Mouse (Mus musculus) MEL (cell line): ENCODE results near the gene 4930544G11Rik. TPM values are rescaled to one million over a fixed set of nuclear protein-coding genes. Genes with fewer than 3 reads are reported as not detected.

Experiments used
- DNase-seq: peaks from one replicate; pipeline ENCODE4 v3.0.0; 2011; ENCODE audit warnings: low read depth, low spot score
- H3K27ac ChIP-seq: 2 replicates; pipeline ENCODE4 v1.5.1; 2012; ENCODE audit warnings: low read depth, mild to moderate bottlenecking, control low read depth, low read length, moderate library complexity; ENCODE audit not compliant: control insufficient read depth
- H3K27me3 ChIP-seq, 2 experiments: fragments of 150-350 bp in 1 of 2; sonication (generic) in 1 of 2; 2 replicates each; pipeline ENCODE4 v1.6.1; 2012; ENCODE audit warnings: low read length in 2 of 2, mild to moderate bottlenecking in 2 of 2, improper control_type of control experiment in 1 of 2, moderate library complexity in 1 of 2; ENCODE audit not compliant: insufficient read depth in 2 of 2, control insufficient read depth in 1 of 2
- H3K36me3 ChIP-seq, 2 experiments: 2 replicates each; pipeline ENCODE4 v1.6.1; 2012 to 2014; ENCODE audit warnings: low read length in 2 of 2, improper control_type of control experiment in 1 of 2, inconsistent platforms in 1 of 2, mild to moderate bottlenecking in 1 of 2; ENCODE audit not compliant: insufficient read depth in 2 of 2, control insufficient read depth in 1 of 2
- H3K4me1 ChIP-seq, 2 experiments: fragments of 150-350 bp in 1 of 2; sonication (generic) in 1 of 2; 2 replicates each; pipeline ENCODE4 v1.6.1; 2012; ENCODE audit warnings: low read length in 2 of 2, improper control_type of control experiment in 1 of 2, mild to moderate bottlenecking in 1 of 2; ENCODE audit not compliant: insufficient read depth in 2 of 2, control insufficient read depth in 1 of 2
- H3K4me3 ChIP-seq, 2 experiments: fragments of 150-350 bp in 1 of 2; sonication (generic) in 1 of 2; 2 replicates each; pipeline ENCODE4 v1.5.1; 2012; ENCODE audit warnings: low read depth in 2 of 2, low read length in 2 of 2, mild to moderate bottlenecking in 2 of 2, moderate library complexity in 2 of 2, control low read depth in 1 of 2, improper control_type of control experiment in 1 of 2; ENCODE audit not compliant: control insufficient read depth in 1 of 2, insufficient read depth in 1 of 2
- H3K79me2 ChIP-seq: 2 replicates; pipeline ENCODE4 v1.6.1; 2012; ENCODE audit warnings: mild to moderate bottlenecking, low read length, moderate library complexity; ENCODE audit not compliant: control insufficient read depth, poor library complexity, insufficient read depth
- H3K9ac ChIP-seq: 2 replicates; pipeline ENCODE4 v1.6.1; 2012; ENCODE audit warnings: low read depth, mild to moderate bottlenecking, control low read depth, low read length, moderate library complexity; ENCODE audit not compliant: control insufficient read depth, poor library complexity, severe bottlenecking
- H3K9me3 ChIP-seq: fragments of 150-350 bp; sonication (generic); replicated peaks from 2 replicates; pipeline ENCODE4 v1.6.1; 2012; ENCODE audit warnings: mild to moderate bottlenecking, low read length, improper control_type of control experiment, moderate library complexity; ENCODE audit not compliant: insufficient read depth
- CHD1 ChIP-seq: IDR thresholded peaks from 2 replicates; pipeline ENCODE4 v1.6.1; 2012; ENCODE audit warnings: low read depth, mild to moderate bottlenecking, inconsistent platforms, low read length, improper control_type of control experiment
- CTCF ChIP-seq, 3 experiments: IDR thresholded peaks in 2 of 3; conservative IDR thresholded peaks in 1 of 3; 2 replicates each; pipeline ENCODE4 v1.5.1; 2011 to 2012; ENCODE audit warnings: low read length in 3 of 3, low read depth in 2 of 3, mild to moderate bottlenecking in 2 of 3, improper control_type of control experiment in 1 of 3, inconsistent platforms in 1 of 3, mixed read lengths in 1 of 3, moderate library complexity in 1 of 3; ENCODE audit not compliant: control insufficient read depth in 1 of 3, insufficient read depth in 1 of 3, poor library complexity in 1 of 3, severe bottlenecking in 1 of 3
- EP300 ChIP-seq, 2 experiments: IDR thresholded peaks; 2 replicates each; pipeline ENCODE4 v1.6.1; 2011; ENCODE audit warnings: improper control_type of control experiment in 2 of 2, low read length in 2 of 2, low read depth in 1 of 2, mild to moderate bottlenecking in 1 of 2
- GABPA ChIP-seq: IDR thresholded peaks from 2 replicates; pipeline ENCODE4 v1.6.1; 2012; ENCODE audit warnings: low read depth, mild to moderate bottlenecking, inconsistent platforms, low read length, improper control_type of control experiment, moderate library complexity
- GATA1 ChIP-seq: IDR thresholded peaks from 2 replicates; pipeline ENCODE4 v1.6.1; 2011; ENCODE audit warnings: low read depth, low read length, improper control_type of control experiment
- HCFC1 ChIP-seq: IDR thresholded peaks from 2 replicates; pipeline ENCODE4 v1.6.1; 2012; ENCODE audit warnings: low read depth, mild to moderate bottlenecking, inconsistent platforms, low read length, improper control_type of control experiment, moderate library complexity
- MAZ ChIP-seq: IDR thresholded peaks from 2 replicates; pipeline ENCODE4 v1.6.1; 2012; ENCODE audit warnings: low read depth, mild to moderate bottlenecking, inconsistent platforms, low read length, improper control_type of control experiment
- MEF2A ChIP-seq: IDR thresholded peaks from 2 replicates; pipeline ENCODE4 v1.6.1; 2014; ENCODE audit warnings: low read depth, mild to moderate bottlenecking, inconsistent platforms, low read length, improper control_type of control experiment; ENCODE audit not compliant: poor library complexity, insufficient replicate concordance, severe bottlenecking; ENCODE audit errors: extremely low read depth
- MXI1 ChIP-seq: IDR thresholded peaks from 2 replicates; pipeline ENCODE4 v1.6.1; 2011; ENCODE audit warnings: mild to moderate bottlenecking, low read depth, low read length, improper control_type of control experiment
- MYB ChIP-seq: IDR thresholded peaks from 2 replicates; pipeline ENCODE4 v1.6.1; 2011; ENCODE audit warnings: mild to moderate bottlenecking, low read depth, low read length, improper control_type of control experiment
- MYC ChIP-seq: IDR thresholded peaks from 2 replicates; pipeline ENCODE4 v1.6.1; 2011; ENCODE audit warnings: low read depth, mild to moderate bottlenecking, low read length, improper control_type of control experiment, moderate library complexity
- POLR2AphosphoS2 ChIP-seq: IDR thresholded peaks from 2 replicates; pipeline ENCODE4 v1.6.1; 2011; ENCODE audit warnings: low read length, improper control_type of control experiment
- SIN3A ChIP-seq: IDR thresholded peaks from 2 replicates; pipeline ENCODE4 v1.6.1; 2012; ENCODE audit warnings: low read length, improper control_type of control experiment, inconsistent platforms
- SMC3 ChIP-seq: IDR thresholded peaks from 2 replicates; pipeline ENCODE4 v1.6.1; 2011; ENCODE audit warnings: low read depth, low read length, improper control_type of control experiment
- TBP ChIP-seq: IDR thresholded peaks from 2 replicates; pipeline ENCODE4 v1.8.0; 2011; ENCODE audit warnings: low read depth, low read length, improper control_type of control experiment
- UBTF ChIP-seq: IDR thresholded peaks from 2 replicates; pipeline ENCODE4 v1.6.1; 2012; ENCODE audit warnings: low read depth, mild to moderate bottlenecking, inconsistent platforms, low read length, improper control_type of control experiment, moderate library complexity, borderline replicate concordance; ENCODE audit not compliant: insufficient read depth
- USF1 ChIP-seq: IDR thresholded peaks from 2 replicates; pipeline ENCODE4 v1.6.1; 2014; ENCODE audit warnings: low read depth, mild to moderate bottlenecking, inconsistent platforms, low read length, improper control_type of control experiment, moderate library complexity
- ZKSCAN1 ChIP-seq: IDR thresholded peaks from 2 replicates; pipeline ENCODE4 v1.6.1; 2012; ENCODE audit warnings: low read depth, mild to moderate bottlenecking, inconsistent platforms, low read length, improper control_type of control experiment, moderate library complexity
- polyA plus RNA-seq, 2 experiments: library from polyadenylated mRNA; stranded (reverse) in 1 of 2; unstranded in 1 of 2; fragments of >175 nt in 1 of 2; fragments of >200 nt in 1 of 2; gene quantifications; 2 replicates each; pipeline versions ENCODE4 v1.2.1 to v1.2.4; 2012; ENCODE audit warnings: low replicate concordance in 2 of 2, low read depth in 1 of 2; ENCODE audit not compliant: insufficient read length in 2 of 2, insufficient read depth in 1 of 2, missing spikeins in 1 of 2
- total RNA-seq: library from RNA; depleted of rRNA; stranded (reverse); fragments of 300-350 nt; gene quantifications from 2 replicates; pipeline ENCODE4 v1.2.3, GENCODE M21; 2012

The 4930544G11Rik gene
- total and polyA plus RNA-seq, 3 experiments, result not detected

DNA sequence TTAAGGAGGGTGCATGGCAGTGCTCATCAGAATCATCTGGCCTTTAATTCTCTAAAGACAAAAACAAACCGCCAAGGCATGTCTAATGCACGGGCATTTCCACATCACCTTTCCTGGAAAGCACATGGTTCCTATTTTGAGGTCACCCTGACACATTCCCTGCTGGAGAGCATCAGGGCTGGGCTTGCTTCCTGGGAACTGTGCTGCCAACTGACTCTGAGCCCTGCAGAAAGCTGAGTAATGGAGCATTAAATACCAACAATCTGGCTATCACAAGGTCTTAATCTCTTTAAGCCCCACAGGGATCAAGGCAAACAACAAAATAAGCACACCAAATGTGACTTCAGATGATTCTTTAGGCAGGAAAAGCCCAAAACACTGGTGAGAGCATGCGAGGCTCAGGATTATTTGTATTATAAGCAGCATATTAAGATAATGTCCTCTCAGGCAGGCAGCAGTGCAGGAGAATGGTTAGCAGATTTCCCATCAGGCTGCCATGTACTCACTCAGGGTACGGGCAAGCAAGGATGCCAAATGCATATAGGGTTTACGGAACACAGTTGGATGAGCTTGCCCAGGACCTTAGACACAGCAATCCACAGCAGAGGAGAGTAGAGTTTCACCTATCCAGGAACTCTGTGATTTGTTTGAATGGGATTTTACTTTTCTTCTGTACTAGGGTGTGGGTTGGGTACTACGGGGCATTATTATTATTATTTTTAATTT is 17.1 kb downstream of the 4930544G11Rik start:
- Histone ChIP-seq H3K9me3 (no peaks in the 10 kb centered on the region), H3K9ac (no peak overlapping the region), H3K27ac (no peak overlapping the region), H3K27me3 (no peaks in the 10 kb centered on the region), H3K4me1 (no peaks in the 10 kb centered on the region), H3K4me3 (no peak overlapping the region), H3K36me3 (no peaks in the 10 kb centered on the region), H3K79me2 (no peaks in the 10 kb centered on the region)
- no peak for DNase-seq
- TF ChIP-seq TBP, result no peak
- no peak for TF ChIP-seq MYC
- no peak for TF ChIP-seq MEF2A
- TF ChIP-seq CTCF (IDR thresholded peaks at IDR 0.05 in 2 of 3, conservative IDR thresholded peaks at IDR 0.05 in 1 of 3; ENCODE audit: control insufficient read depth in 1 of 3, insufficient read depth in 1 of 3, low read depth in 2 of 3, low read length in 3 of 3, poor library complexity in 1 of 3, severe bottlenecking in 1 of 3), result no peak

DNA sequence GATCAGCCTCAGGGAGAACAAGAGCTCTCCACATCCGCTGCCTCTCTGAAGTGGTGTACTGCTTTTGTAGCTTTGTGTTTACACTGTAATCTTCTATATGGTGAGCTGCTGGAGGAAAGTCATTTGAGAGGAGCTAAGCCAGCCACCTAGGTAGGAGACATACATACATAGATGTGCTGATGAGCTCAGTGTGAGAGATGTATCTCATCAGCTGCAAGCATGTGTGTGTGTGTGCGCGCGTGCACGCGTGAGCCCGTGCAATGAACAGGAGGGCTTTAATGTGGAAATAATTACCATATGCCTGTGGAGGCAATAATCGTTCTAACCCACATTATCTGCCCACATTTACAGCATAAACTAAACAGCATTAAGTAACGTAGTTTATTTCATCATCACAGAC is 18.0 kb downstream of the 4930544G11Rik start:
- no peak overlapping the region for H3K27ac ChIP-seq
- H3K4me3 ChIP-seq, result no peak overlapping the region
- no peak for DNase-seq
- H3K27me3 ChIP-seq, result no peaks in the 10 kb centered on the region
- no peaks in the 10 kb centered on the region for H3K79me2 ChIP-seq
- TF ChIP-seq UBTF (no peak), MYB (no peak), SIN3A (no peak), POLR2AphosphoS2 (no peak), USF1 (no peak), EP300 (IDR thresholded peaks at IDR 0.05; ENCODE audit: low read depth in 1 of 2, low read length in 2 of 2) (no peak), SMC3 (no peak), HCFC1 (no peak), CHD1 (no peak), MXI1 (no peak)
- H3K36me3 ChIP-seq, result no peaks in the 10 kb centered on the region
- no peak overlapping the region for H3K9ac ChIP-seq
- H3K4me1 ChIP-seq, result no peaks in the 10 kb centered on the region
- H3K9me3 ChIP-seq, result no peaks in the 10 kb centered on the region

- Histone ChIP-seq H3K27me3 (no peaks in the 10 kb centered on the region), H3K9ac (no peak overlapping the region), H3K4me1 (no peaks in the 10 kb centered on the region), H3K9me3 (no peaks in the 10 kb centered on the region), H3K79me2 (no peaks in the 10 kb centered on the region), H3K4me3 (no peak overlapping the region), H3K36me3 (no peaks in the 10 kb centered on the region), H3K27ac (no peak overlapping the region)
- no peak for DNase-seq
- TF ChIP-seq GATA1 (no peak), HCFC1 (no peak), ZKSCAN1 (no peak), GABPA (no peak), MAZ (no peak), MXI1 (no peak)
Measured at GRCm38 (mm10) chr6:65992081-65992480, 39.7 kb downstream of the 4930544G11Rik start.
